In genomic region chr16:95983601-95984000, GRCm38 (mm10) we compare ENCODE assay signal across 10 mouse cellular contexts. TPM values are rescaled to one million over a fixed set of nuclear protein-coding genes. Genes with fewer than 3 reads are reported as not detected.
DNase-seq lines count a peak whose midpoint lies in the region; ATAC-seq and TF ChIP-seq lines count a peak whose summit lies in the region.
"Had no signal": no experiment of that assay in that cellular context is flagged by ENCODE, and none has a peak within 500 bp of the region (broad histone marks: within the 10 kb centered on the region; RNA-seq: fewer than 3 reads in every experiment).

No protein-coding gene starts in this region.

- no peaks in the 10 kb centered on the region for H3K4me1 ChIP-seq in heart, adult 2 months (ENCODE audit: control insufficient read depth, insufficient read depth, low read length)

- no peak overlapping the region for H3K27ac ChIP-seq in heart, adult 2 months

- no peak for DNase-seq in heart, adult 2 months
- DNase-seq in heart, adult 9 months (ENCODE audit: low spot score in 2 of 2) = no peak
- DNase-seq in 416B (ENCODE audit: low read depth) = peak; percentile 33
- DNase-seq in T-cell, adult 2 months (ENCODE audit: low spot score) = peak; percentile 32
- DNase-seq in adrenal gland, adult 18-20 months (ENCODE audit: low spot score in 2 of 2) = no peak
- DNase-seq in adrenal gland, postnatal 25 days = no peak
- DNase-seq in gastrocnemius, postnatal 36 days = no peak
- DNase-seq: kidney, postnatal 14 days had no signal

- intact Hi-C loops in heart, adult 2 months (cut with DNase I) = no loop called here
- intact Hi-C loops in gastrocnemius, postnatal 36 days (cut with DNase I) = no loop called here

- H3K36me3 ChIP-seq in heart, adult 2 months (ENCODE audit: control insufficient read depth, insufficient read depth, low read length) = no peaks in the 10 kb centered on the region

- H3K79me2 ChIP-seq in heart, adult 2 months (replicated peaks; ENCODE audit: control insufficient read depth, insufficient read depth, low read length) = no peaks in the 10 kb centered on the region

- no peak for TF ChIP-seq POLR2A in heart, adult 2 months (IDR thresholded peaks at IDR 0.05; ENCODE audit: insufficient read depth, low read depth, low read length)

- peak; percentile 44 for TF ChIP-seq CTCF in heart, adult 2 months (IDR thresholded peaks at IDR 0.05)

- H3K4me3 ChIP-seq in heart, adult 2 months = no peak overlapping the region
- H3K4me3 ChIP-seq: megakaryocyte, embryonic 14.5 days had no signal

- TF ChIP-seq EP300 in heart, adult 2 months (IDR thresholded peaks at IDR 0.05; ENCODE audit: insufficient read depth, low read depth, low read length) = no peak

- no peak overlapping the region for H3K9ac ChIP-seq in heart, adult 2 months (ENCODE audit: low read depth, low read length)

- peak; percentile 83 for ATAC-seq in megakaryocyte progenitor cell, adult 5-6 weeks (replicated peaks; ENCODE audit: poor library complexity)

- 80% methylated on average over 7 of the region's 7 CpGs for WGBS in heart, adult 2 months

- no peaks in the 10 kb centered on the region for H3K27me3 ChIP-seq in heart, adult 2 months (ENCODE audit: control insufficient read depth, insufficient read depth, low read length)
- H3K27me3 ChIP-seq: megakaryocyte, embryonic 14.5 days had no signal

RNA-seq across cellular contexts. Expression of gene Psmg1, which starts 7.2 kb away (rescaled TPM):
- total RNA-seq in heart, adult 2 months (2021) = 10 to 100 TPM; 24.7 to 25.0 TPM
- polyA plus RNA-seq in heart, adult 2 months (2012; rRNA removed) = 24.4 and 40.0 TPM in 2 replicates
- 66.7 and 70.7 TPM in 2 replicates for total RNA-seq in megakaryocyte progenitor cell, adult 5-6 weeks (2015)
- total RNA-seq in megakaryocyte progenitor cell, adult 5-6 weeks (2017) = 83.0 and 104 TPM in 2 replicates
- total RNA-seq in adrenal gland, adult 18-20 months (2021) = 10 to 100 TPM; 29.1 to 30.4 TPM
- total RNA-seq in adrenal gland, postnatal 25 days (2021) = 33.5 and 40.3 TPM in 2 replicates
- total RNA-seq in gastrocnemius, postnatal 36 days (2021) = 10 to 100 TPM in 1 of 2 experiments, 1 to 10 TPM in 1; 8.7 to 12.1 TPM

Comparison
In these comparisons a context has a peak if more than half of its experiments do, and no peak if none do; other contexts are left out.
1. DNase-seq: peak in 416B (single experiment) and T-cell, adult 2 months (single experiment); none in heart, adult 2 months (0 of 2), heart, adult 9 months (0 of 2), adrenal gland, adult 18-20 months (0 of 2), adrenal gland, postnatal 25 days (single experiment) and gastrocnemius, postnatal 36 days (0 of 2).